Mouse (Mus musculus): ENCODE measurements at regions not wholly inside any gene's neighbourhood (a gene's known extent, or its start where the extent isn't known, plus 50 kb on each side); places are given as distances from the start of the nearest gene placed in this dataset.
"Not testable (repeated sequence)": the region's sequence is repeated elsewhere in the genome, so short reads cannot be mapped to it uniquely, and the experiment has no call there.

GRCm38 (mm10) chr13:83749376-83750150 is 245.7 kb downstream of the Mef2c start:
- Histone ChIP-seq H3K27me3 (ENCODE audit: control insufficient read depth, insufficient read depth, low read length) (peaks cover 11% of the 10 kb centered on the region), H3K36me3 (replicated peaks; ENCODE audit: control insufficient read depth, insufficient read depth, low read length) (no peaks in the 10 kb centered on the region), H3K4me3 (ENCODE audit: low read depth, low read length) (no peak overlapping the region), H3K9ac (replicated peaks; ENCODE audit: low read depth, low read length) (no peak overlapping the region), H3K4me2 (ENCODE audit: low read depth, low read length) (no peak overlapping the region), H3K4me1 (ENCODE audit: control insufficient read depth, insufficient read depth) (no peaks in the 10 kb centered on the region), H3K9me3 (replicated peaks; ENCODE audit: control insufficient read depth, low read length) (no peaks in the 10 kb centered on the region), H3K27ac (ENCODE audit: low read depth) (no peak overlapping the region)
- 72% methylated on average over 8 of the region's 8 CpGs for WGBS
- TF ChIP-seq EP300 (IDR thresholded peaks at IDR 0.05; ENCODE audit: low read depth) (no peak), CTCF (IDR thresholded peaks at IDR 0.05; ENCODE audit: low read depth) (no peak)
- no peak for DNase-seq (ENCODE audit: low spot score)
- ATAC-seq (ENCODE audit: insufficient read depth, low read depth), result no peak

DNA sequence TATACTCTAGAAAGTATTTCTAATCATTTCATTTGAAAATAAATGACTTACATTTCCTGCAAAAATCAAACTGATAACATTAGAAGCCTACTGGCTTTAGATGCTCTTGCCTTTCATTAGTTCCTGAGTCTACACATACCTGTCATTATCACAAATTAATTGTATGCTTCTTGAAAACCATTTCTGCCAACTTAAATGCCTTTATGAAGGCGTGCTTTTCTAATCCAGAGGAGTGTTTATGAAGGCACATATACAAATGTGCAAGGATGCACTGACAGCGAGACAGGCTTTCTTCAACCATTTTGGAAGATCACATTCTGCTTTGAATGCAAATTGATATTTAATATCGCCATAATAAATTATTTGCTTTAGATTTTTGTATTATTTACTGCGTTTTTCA is 246.6 kb downstream of the Mef2c start:
- no peak for ATAC-seq (ENCODE audit: insufficient read depth, low read depth)
- Histone ChIP-seq H3K9ac (replicated peaks; ENCODE audit: low read depth, low read length) (no peak overlapping the region), H3K36me3 (replicated peaks; ENCODE audit: control insufficient read depth, insufficient read depth, low read length) (no peaks in the 10 kb centered on the region), H3K27ac (ENCODE audit: low read depth) (no peak overlapping the region), H3K4me1 (ENCODE audit: control insufficient read depth, insufficient read depth) (no peaks in the 10 kb centered on the region), H3K27me3 (ENCODE audit: control insufficient read depth, insufficient read depth, low read length) (peaks cover 7% of the 10 kb centered on the region), H3K4me3 (ENCODE audit: low read depth, low read length) (no peak overlapping the region), H3K4me2 (ENCODE audit: low read depth, low read length) (no peak overlapping the region), H3K9me3 (replicated peaks; ENCODE audit: control insufficient read depth, low read length) (no peaks in the 10 kb centered on the region)
- DNase-seq (ENCODE audit: low spot score), result no peak
- WGBS, result 53% methylated on average over 4 of the region's 4 CpGs
- no peak for TF ChIP-seq CTCF (IDR thresholded peaks at IDR 0.05; ENCODE audit: low read depth)
- TF ChIP-seq EP300 (IDR thresholded peaks at IDR 0.05; ENCODE audit: low read depth), result no peak

GRCm38 (mm10) chr13:83760387-83761170 is 256.7 kb downstream of the Mef2c start:
- no peaks in the 10 kb centered on the region for H3K9me3 ChIP-seq (replicated peaks; ENCODE audit: control insufficient read depth, low read length)
- no peak overlapping the region for H3K9ac ChIP-seq (replicated peaks; ENCODE audit: low read depth, low read length)
- H3K4me3 ChIP-seq (ENCODE audit: low read depth, low read length), result no peak overlapping the region
- H3K4me2 ChIP-seq (ENCODE audit: low read depth, low read length), result no peak overlapping the region
- H3K27me3 ChIP-seq (ENCODE audit: control insufficient read depth, insufficient read depth, low read length), result no peaks in the 10 kb centered on the region
- H3K36me3 ChIP-seq (replicated peaks; ENCODE audit: control insufficient read depth, insufficient read depth, low read length), result no peaks in the 10 kb centered on the region
- DNase-seq (ENCODE audit: low spot score), result no peak
- no peaks in the 10 kb centered on the region for H3K4me1 ChIP-seq (ENCODE audit: control insufficient read depth, insufficient read depth)
- TF ChIP-seq CTCF (IDR thresholded peaks at IDR 0.05; ENCODE audit: low read depth) (no peak), EP300 (IDR thresholded peaks at IDR 0.05; ENCODE audit: low read depth) (no peak)
- no peak overlapping the region for H3K27ac ChIP-seq (ENCODE audit: low read depth)
- WGBS, result 82% methylated on average over 14 of the region's 14 CpGs
- no peak for ATAC-seq (ENCODE audit: insufficient read depth, low read depth)

DNA sequence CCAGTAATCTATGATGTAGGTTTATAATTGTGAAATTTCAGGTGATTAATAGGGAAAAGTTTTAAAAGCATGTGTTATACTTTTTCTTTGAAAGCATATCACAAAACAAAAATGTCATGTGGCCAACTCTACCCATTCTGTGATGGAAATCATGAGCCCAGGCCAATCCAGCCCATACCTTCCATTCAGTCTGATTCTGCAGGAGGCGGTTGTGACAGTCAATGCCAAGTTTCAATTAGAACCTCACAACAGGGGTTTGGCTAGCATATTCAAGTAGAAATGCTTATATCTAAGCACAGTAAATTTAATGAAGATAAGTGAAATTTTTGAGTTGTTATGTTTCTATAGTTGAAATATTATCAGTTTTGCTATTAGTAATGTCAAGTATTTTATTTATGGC is 258.6 kb downstream of the Mef2c start:
- no peaks in the 10 kb centered on the region for H3K36me3 ChIP-seq (replicated peaks; ENCODE audit: control insufficient read depth, insufficient read depth, low read length)
- H3K27ac ChIP-seq (ENCODE audit: low read depth), result no peak overlapping the region
- H3K9me3 ChIP-seq (replicated peaks; ENCODE audit: control insufficient read depth, low read length), result no peaks in the 10 kb centered on the region
- TF ChIP-seq EP300 (IDR thresholded peaks at IDR 0.05; ENCODE audit: low read depth) (no peak), CTCF (IDR thresholded peaks at IDR 0.05; ENCODE audit: low read depth) (no peak)
- H3K4me3 ChIP-seq (ENCODE audit: low read depth, low read length), result no peak overlapping the region
- H3K4me1 ChIP-seq (ENCODE audit: control insufficient read depth, insufficient read depth), result no peaks in the 10 kb centered on the region
- H3K4me2 ChIP-seq (ENCODE audit: low read depth, low read length), result no peak overlapping the region
- 95% methylated on average over 1 of the region's 1 CpGs for WGBS
- ATAC-seq (ENCODE audit: insufficient read depth, low read depth), result no peak
- no peaks in the 10 kb centered on the region for H3K27me3 ChIP-seq (ENCODE audit: control insufficient read depth, insufficient read depth, low read length)
- DNase-seq (ENCODE audit: low spot score), result no peak
- H3K9ac ChIP-seq (replicated peaks; ENCODE audit: low read depth, low read length), result no peak overlapping the region

GRCm38 (mm10) chr13:83763288-83763687 is 259.5 kb downstream of the Mef2c start:
- H3K9ac ChIP-seq (replicated peaks; ENCODE audit: low read depth, low read length); H3K4me3 ChIP-seq (ENCODE audit: low read depth, low read length); H3K4me2 ChIP-seq (ENCODE audit: low read depth, low read length); H3K27ac ChIP-seq (ENCODE audit: low read depth); H3K27me3 ChIP-seq (ENCODE audit: control insufficient read depth, insufficient read depth, low read length); H3K4me1 ChIP-seq (ENCODE audit: control insufficient read depth, insufficient read depth); H3K9me3 ChIP-seq (replicated peaks; ENCODE audit: control insufficient read depth, low read length); DNase-seq (ENCODE audit: low spot score); H3K36me3 ChIP-seq (replicated peaks; ENCODE audit: control insufficient read depth, insufficient read depth, low read length); ATAC-seq (ENCODE audit: insufficient read depth, low read depth): not testable (repeated sequence)
- WGBS, result 73% methylated on average over 5 of the region's 5 CpGs

All from heart, postnatal 0 days (tissue).